Mouse (Mus musculus): ENCODE measurements around the gene Mdm4. TPM values are rescaled to one million over a fixed set of nuclear protein-coding genes. Genes with fewer than 3 reads are reported as not detected.
"Not testable (repeated sequence)": the region's sequence is repeated elsewhere in the genome, so short reads cannot be mapped to it uniquely, and the experiment has no call there.

The Mdm4 gene
- polyA plus RNA-seq, 1 experiment from 2014 or later: 46.8 TPM

- H3K4me2 ChIP-seq (replicated peaks): no peak overlapping the region
- H3K36me3 ChIP-seq: peaks cover 62% of the 10 kb centered on the region
These were observed 17.0 kb downstream of the Mdm4 start for GRCm38 (mm10) chr1:133013331-133013730.

GRCm38 (mm10) chr1:133011955-133012841, 18.2 kb downstream of the Mdm4 start:
- Histone ChIP-seq H3K9ac (replicated peaks) (no peak overlapping the region), H3K4me1 (no peaks in the 10 kb centered on the region), H3K4me3 (no peak overlapping the region), H3K27ac (replicated peaks) (no peak overlapping the region), H3K36me3 (peaks cover 59% of the 10 kb centered on the region), H3K4me2 (replicated peaks) (no peak overlapping the region), H3K9me3 (no peaks in the 10 kb centered on the region), H3K27me3 (no peaks in the 10 kb centered on the region)
- WGBS: 90% methylated on average over 12 of the region's 13 CpGs
- no peak for ATAC-seq (replicated peaks)

More at GRCm38 (mm10) chr1:133013331-133013730, 17.0 kb downstream of the Mdm4 start:
- ATAC-seq (replicated peaks): no peak
- no peak overlapping the region for H3K9ac ChIP-seq (replicated peaks)
- no peak overlapping the region for H3K4me3 ChIP-seq
- no peaks in the 10 kb centered on the region for H3K4me1 ChIP-seq
- H3K27me3 ChIP-seq: no peaks in the 10 kb centered on the region
- no peaks in the 10 kb centered on the region for H3K9me3 ChIP-seq
- H3K27ac ChIP-seq (replicated peaks): no peak overlapping the region

GRCm38 (mm10) chr1:133006571-133006970, 23.8 kb downstream of the Mdm4 start:
- no peak for ATAC-seq (replicated peaks)
- Histone ChIP-seq H3K27ac (replicated peaks) (no peak overlapping the region), H3K36me3 (peaks cover 54% of the 10 kb centered on the region), H3K4me3 (no peak overlapping the region), H3K4me2 (replicated peaks) (no peak overlapping the region), H3K9me3 (no peaks in the 10 kb centered on the region), H3K27me3 (no peaks in the 10 kb centered on the region), H3K9ac (replicated peaks) (no peak overlapping the region), H3K4me1 (no peaks in the 10 kb centered on the region)
- 90% methylated on average over 3 of the region's 3 CpGs for WGBS

GRCm38 (mm10) chr1:133000347-133000746, 30.0 kb downstream of the Mdm4 start:
- Histone ChIP-seq H3K4me2 (replicated peaks) (no peak overlapping the region), H3K9me3 (no peaks in the 10 kb centered on the region), H3K4me1 (no peaks in the 10 kb centered on the region), H3K36me3 (peaks cover 73% of the 10 kb centered on the region), H3K27ac (replicated peaks) (no peak overlapping the region), H3K27me3 (no peaks in the 10 kb centered on the region), H3K4me3 (no peak overlapping the region), H3K9ac (replicated peaks) (no peak overlapping the region)
- no peak for ATAC-seq (replicated peaks)
- 96% methylated on average over 6 of the region's 6 CpGs for WGBS

- Histone ChIP-seq H3K27me3 (no peaks in the 10 kb centered on the region), H3K27ac (replicated peaks) (no peak overlapping the region), H3K4me1 (no peaks in the 10 kb centered on the region), H3K36me3 (peaks cover 70% of the 10 kb centered on the region), H3K4me2 (replicated peaks) (no peak overlapping the region), H3K9ac (replicated peaks) (no peak overlapping the region), H3K4me3 (no peak overlapping the region), H3K9me3 (no peaks in the 10 kb centered on the region)
- no peak for ATAC-seq (replicated peaks)
- WGBS: 87% methylated on average over 7 of the region's 7 CpGs
These were observed 38.8 kb downstream of the Mdm4 start for GRCm38 (mm10) chr1:132991580-132991979.

- Histone ChIP-seq H3K36me3 (peaks cover 64% of the 10 kb centered on the region), H3K4me1 (no peaks in the 10 kb centered on the region), H3K27ac (replicated peaks) (no peak overlapping the region), H3K4me3 (no peak overlapping the region), H3K9ac (replicated peaks) (no peak overlapping the region), H3K27me3 (no peaks in the 10 kb centered on the region), H3K4me2 (replicated peaks) (no peak overlapping the region), H3K9me3 (no peaks in the 10 kb centered on the region)
- 98% methylated on average over 3 of the region's 3 CpGs for WGBS
- no peak for ATAC-seq (replicated peaks)
These were observed 39.6 kb downstream of the Mdm4 start for GRCm38 (mm10) chr1:132990733-132991132.

GRCm38 (mm10) chr1:132988556-132989459, 41.6 kb downstream of the Mdm4 start:
- not testable (repeated sequence) for H3K4me2 ChIP-seq (replicated peaks); H3K27me3 ChIP-seq; H3K9ac ChIP-seq (replicated peaks); H3K9me3 ChIP-seq; H3K27ac ChIP-seq (replicated peaks); H3K4me3 ChIP-seq; H3K4me1 ChIP-seq; ATAC-seq (replicated peaks)
- 89% methylated on average over 12 of the region's 12 CpGs for WGBS
- H3K36me3 ChIP-seq: peaks cover 64% of the 10 kb centered on the region

GRCm38 (mm10) chr1:132982728-132983127, 47.6 kb downstream of the Mdm4 start:
- 64% methylated on average over 7 of the region's 7 CpGs for whole genome bisulfite sequencing
- Histone ChIP-seq H3K4me1 (no peaks in the 10 kb centered on the region), H3K27ac (replicated peaks) (no peak overlapping the region), H3K4me2 (replicated peaks) (no peak overlapping the region), H3K27me3 (no peaks in the 10 kb centered on the region), H3K4me3 (no peak overlapping the region), H3K9ac (replicated peaks) (no peak overlapping the region), H3K36me3 (peaks cover 24% of the 10 kb centered on the region), H3K9me3 (no peaks in the 10 kb centered on the region)
- ATAC-seq (replicated peaks): peak; percentile 80

GRCm38 (mm10) chr1:132981232-132981631, 49.1 kb downstream of the Mdm4 start:
- H3K9ac ChIP-seq (replicated peaks): no peak overlapping the region
- H3K9me3 ChIP-seq: no peaks in the 10 kb centered on the region
- ATAC-seq (replicated peaks): no peak
- no peak overlapping the region for H3K4me3 ChIP-seq
- H3K27ac ChIP-seq (replicated peaks): no peak overlapping the region
- peaks cover 24% of the 10 kb centered on the region for H3K36me3 ChIP-seq
- 96% methylated on average over 6 of the region's 6 CpGs for WGBS
- H3K4me2 ChIP-seq (replicated peaks): no peak overlapping the region
- H3K27me3 ChIP-seq: no peaks in the 10 kb centered on the region
- no peaks in the 10 kb centered on the region for H3K4me1 ChIP-seq

- Histone ChIP-seq H3K4me1 (no peaks in the 10 kb centered on the region), H3K9me3 (no peaks in the 10 kb centered on the region), H3K4me3 (no peak overlapping the region), H3K4me2 (replicated peaks) (no peak overlapping the region), H3K27me3 (no peaks in the 10 kb centered on the region), H3K36me3 (no peaks in the 10 kb centered on the region; the same call in 1 of the 2 replicates), H3K9ac (replicated peaks) (no peak overlapping the region), H3K27ac (replicated peaks) (no peak overlapping the region)
- no peak for ATAC-seq (replicated peaks)
- 88% methylated on average over 1 of the region's 1 CpGs for WGBS
These were observed 53.0 kb downstream of the Mdm4 start for GRCm38 (mm10) chr1:132977402-132977801.

GRCm38 (mm10) chr1:132968659-132969058, 61.7 kb downstream of the Mdm4 start:
- Histone ChIP-seq H3K9me3 (no peaks in the 10 kb centered on the region; the same call in 1 of the 2 replicates), H3K4me1 (no peaks in the 10 kb centered on the region), H3K36me3 (no peaks in the 10 kb centered on the region), H3K27ac (replicated peaks) (no peak overlapping the region), H3K4me3 (no peak overlapping the region), H3K27me3 (no peaks in the 10 kb centered on the region), H3K4me2 (replicated peaks) (no peak overlapping the region), H3K9ac (replicated peaks) (no peak overlapping the region)
- WGBS: 24% methylated on average over 6 of the region's 6 CpGs
- no peak for ATAC-seq (replicated peaks)

- no peak overlapping the region for H3K4me2 ChIP-seq (replicated peaks)
- WGBS: 87% methylated on average over 4 of the region's 4 CpGs
- H3K4me1 ChIP-seq: no peaks in the 10 kb centered on the region
- no peaks in the 10 kb centered on the region for H3K36me3 ChIP-seq
- H3K4me3 ChIP-seq: no peak overlapping the region
- no peak for ATAC-seq (replicated peaks)
- no peak overlapping the region for H3K27ac ChIP-seq (replicated peaks)
- no peaks in the 10 kb centered on the region for H3K27me3 ChIP-seq
- H3K9ac ChIP-seq (replicated peaks): no peak overlapping the region
- H3K9me3 ChIP-seq: no peaks in the 10 kb centered on the region; the same call in 1 of the 2 replicates
These were observed 65.7 kb downstream of the Mdm4 start for GRCm38 (mm10) chr1:132964691-132965090.
